Mouse (Mus musculus): ENCODE data around the gene Olfr1463.

Gene Olfr1463

DNA sequence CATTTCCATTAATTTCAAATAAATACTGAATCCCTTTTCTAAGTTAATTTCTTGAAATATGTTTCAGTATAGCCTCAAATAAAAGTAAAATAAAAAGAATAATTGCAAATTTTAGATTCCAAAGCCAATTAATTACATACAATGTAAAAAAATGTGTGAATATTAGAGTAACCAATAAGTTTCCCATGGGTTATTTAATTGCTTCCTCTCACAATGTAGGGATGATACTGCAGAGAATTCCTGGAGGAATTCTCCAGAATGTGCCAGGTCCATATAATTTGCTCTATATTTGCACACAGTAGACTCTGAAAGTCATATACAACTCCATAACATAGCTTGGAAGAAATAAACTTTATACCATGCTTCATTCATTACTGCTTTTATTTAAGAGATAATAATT lies at the start of gene Olfr1463:
Gene Olfr1463 (plus strand): TSS at position 301 of the 400 bp plus-strand sequence.
- no peak for DNase-seq (ENCODE audit: low spot score)

DNA sequence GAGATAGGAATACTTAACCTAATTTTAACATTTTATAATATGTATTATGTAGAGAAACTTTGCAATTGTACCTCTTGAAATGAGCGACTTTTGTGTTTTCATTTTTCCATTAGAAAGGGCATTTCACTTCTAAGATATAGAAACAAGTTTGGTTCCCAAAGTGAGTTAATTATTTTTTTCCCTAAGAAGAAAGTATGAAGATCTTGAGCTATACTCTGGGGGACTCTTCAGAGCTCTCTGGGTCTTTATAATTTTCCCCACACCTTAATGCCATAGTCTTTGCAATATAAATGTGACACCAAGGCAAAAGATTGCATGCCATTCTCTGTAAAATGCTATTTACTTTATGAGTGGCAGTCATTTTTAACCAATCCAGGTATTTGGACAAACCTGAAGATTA lies 45.7 kb upstream of the Olfr1463 start, which contains the start of gene Olfr1462:
Gene Olfr1462 (plus strand): TSS at position 301 of the 400 bp plus-strand sequence.
- DNase-seq (ENCODE audit: low spot score), result no peak

DNA sequence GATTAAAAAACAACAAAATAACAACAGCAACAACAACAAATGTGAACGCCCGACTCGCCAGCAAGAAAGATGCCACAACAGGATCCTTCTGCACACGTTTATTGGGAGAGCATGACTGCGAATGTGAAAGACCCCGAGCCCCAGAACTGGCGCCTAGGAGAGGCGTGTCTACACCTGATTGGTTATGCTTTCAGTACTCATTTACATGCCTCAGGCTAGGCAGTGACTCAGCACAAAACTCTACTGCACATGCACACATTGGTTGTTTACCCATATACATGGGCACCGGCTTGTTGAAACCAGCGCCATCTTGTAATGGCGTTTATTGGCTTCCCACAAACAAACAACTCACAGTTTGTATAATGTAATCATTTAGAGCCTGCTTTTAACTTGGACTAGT lies 9.5 kb upstream of the Olfr1463 start:
- no peak for DNase-seq (ENCODE audit: low spot score)
